Mouse (Mus musculus) hindbrain, embryonic 16.5 days (tissue): ENCODE measurements at regions not wholly inside any gene's neighbourhood (a gene's known extent, or its start where the extent isn't known, plus 50 kb on each side); places are given as distances from the start of the nearest gene placed in this dataset.

Experiments used
- ATAC-seq: fragments of 200-750 bp; cut with Nextera tagmentation; 2 replicates; pipeline ENCODE4 v1.8.0; 2017; ENCODE audit warnings: moderate TSS enrichment, moderate library complexity
- H3K27ac ChIP-seq: fragments of 300-500 bp; sonication (generic); 2 replicates; pipeline ENCODE4 v1.5.1; 2014; ENCODE audit warnings: low read depth, mild to moderate bottlenecking, control low read depth, low read length, moderate library complexity
- H3K27me3 ChIP-seq: fragments of 300-500 bp; sonication (generic); replicated peaks from 2 replicates; pipeline ENCODE4 v1.6.1; 2014; ENCODE audit warnings: low read length; ENCODE audit not compliant: control insufficient read depth, insufficient read depth
- H3K36me3 ChIP-seq: fragments of 300-500 bp; sonication (generic); 2 replicates; pipeline ENCODE4 v1.6.1; 2014; ENCODE audit warnings: mild to moderate bottlenecking, low read length, moderate library complexity, mixed read lengths; ENCODE audit not compliant: control insufficient read depth, insufficient read depth
- H3K4me1 ChIP-seq: fragments of 300-500 bp; sonication (generic); 2 replicates; pipeline ENCODE4 v1.6.1; 2014; ENCODE audit warnings: low read depth, low read length; ENCODE audit not compliant: control insufficient read depth, insufficient read depth
- H3K4me2 ChIP-seq: fragments of 300-500 bp; sonication (generic); 2 replicates; pipeline ENCODE4 v1.6.1; 2014; ENCODE audit warnings: mild to moderate bottlenecking, low read length, control low read depth, moderate library complexity
- H3K4me3 ChIP-seq: fragments of 300-500 bp; sonication (generic); 2 replicates; pipeline ENCODE4 v1.5.1; 2014; ENCODE audit warnings: mild to moderate bottlenecking, low read length, control low read depth, moderate library complexity
- H3K9ac ChIP-seq: fragments of 300-500 bp; sonication (generic); 2 replicates; pipeline ENCODE4 v1.6.1; 2014; ENCODE audit warnings: low read depth, mild to moderate bottlenecking, control low read depth, low read length, moderate library complexity
- H3K9me3 ChIP-seq: fragments of 300-500 bp; sonication (generic); 2 replicates; pipeline ENCODE4 v1.6.1; 2014; ENCODE audit warnings: mild to moderate bottlenecking, low read length, moderate library complexity; ENCODE audit not compliant: control insufficient read depth
- WGBS: fragments of 180-500 bp; shearing (Covaris S2); extraction: QIAGEN DNeasy Blood & Tissue Kit; methylation state at CpG from one replicate; pipeline ENCODE4 v1.1.7; 2014; 5-methylcytosine and 5-hydroxymethylcytosine counted together

- Histone ChIP-seq H3K36me3 (no peaks in the 10 kb centered on the region), H3K9me3 (no peaks in the 10 kb centered on the region), H3K9ac (no peak overlapping the region), H3K4me2 (no peak overlapping the region), H3K27ac (no peak overlapping the region), H3K27me3 (peaks cover 6% of the 10 kb centered on the region), H3K4me1 (no peaks in the 10 kb centered on the region), H3K4me3 (no peak overlapping the region)
- WGBS, result 82% methylated on average over 1 of the region's 1 CpGs
- ATAC-seq, result no peak
Observed at GRCm38 (mm10) chr8:12205909-12206308, 72.7 kb upstream of the A230072I06Rik start.

GRCm38 (mm10) chr8:12207412-12207811, 71.2 kb upstream of the A230072I06Rik start:
- Histone ChIP-seq H3K27ac (no peak overlapping the region), H3K9ac (no peak overlapping the region), H3K9me3 (no peaks in the 10 kb centered on the region), H3K4me2 (no peak overlapping the region), H3K4me3 (no peak overlapping the region), H3K4me1 (no peaks in the 10 kb centered on the region), H3K36me3 (no peaks in the 10 kb centered on the region), H3K27me3 (peaks cover 6% of the 10 kb centered on the region)
- 82% methylated on average over 3 of the region's 3 CpGs for WGBS
- peak; percentile 40; the same call in 1 of the 2 replicates for ATAC-seq

DNA sequence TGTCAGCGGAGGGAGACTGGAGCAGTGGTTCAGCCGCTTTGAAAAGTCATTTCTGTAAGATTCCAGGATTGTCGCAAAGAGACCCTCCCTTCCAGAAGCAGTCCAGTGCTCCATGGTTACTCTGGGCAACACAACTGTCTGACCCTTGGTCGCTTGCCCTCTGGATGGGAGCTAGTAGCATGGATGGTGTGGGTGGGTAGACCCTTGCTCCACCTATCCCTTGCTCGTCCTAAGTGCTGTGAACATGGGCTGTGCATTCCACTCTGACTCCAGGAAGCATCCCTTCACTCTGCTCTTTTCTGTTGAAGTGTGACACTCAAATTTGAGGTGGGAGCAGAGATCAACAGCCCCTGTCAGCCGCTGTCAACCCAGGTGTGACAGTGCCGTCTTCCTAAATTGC, 64.8 kb upstream of the A230072I06Rik start:
- 66% methylated on average over 7 of the region's 7 CpGs for WGBS
- H3K4me2 ChIP-seq, result peak overlapping the region; percentile 1; the same call in 1 of the 2 replicates
- H3K27me3 ChIP-seq, result peaks cover 5% of the 10 kb centered on the region; the same call in 1 of the 2 replicates
- no peaks in the 10 kb centered on the region for H3K9me3 ChIP-seq
- H3K4me3 ChIP-seq, result no peak overlapping the region
- no peak overlapping the region for H3K9ac ChIP-seq
- no peak for ATAC-seq
- no peak overlapping the region for H3K27ac ChIP-seq
- H3K36me3 ChIP-seq, result no peaks in the 10 kb centered on the region
- H3K4me1 ChIP-seq, result peaks cover 6% of the 10 kb centered on the region; the same call in 1 of the 2 replicates

GRCm38 (mm10) chr8:12214205-12215019, 64.2 kb upstream of the A230072I06Rik start:
- Histone ChIP-seq H3K9ac (no peak overlapping the region), H3K9me3 (no peaks in the 10 kb centered on the region), H3K36me3 (no peaks in the 10 kb centered on the region), H3K27ac (no peak overlapping the region), H3K4me1 (peaks cover 6% of the 10 kb centered on the region; the same call in 1 of the 2 replicates), H3K4me2 (peak overlapping the region; percentile 24), H3K27me3 (peaks cover 5% of the 10 kb centered on the region; the same call in 1 of the 2 replicates), H3K4me3 (no peak overlapping the region)
- WGBS, result 24% methylated on average over 24 of the region's 24 CpGs
- ATAC-seq, result peak; percentile 65

DNA sequence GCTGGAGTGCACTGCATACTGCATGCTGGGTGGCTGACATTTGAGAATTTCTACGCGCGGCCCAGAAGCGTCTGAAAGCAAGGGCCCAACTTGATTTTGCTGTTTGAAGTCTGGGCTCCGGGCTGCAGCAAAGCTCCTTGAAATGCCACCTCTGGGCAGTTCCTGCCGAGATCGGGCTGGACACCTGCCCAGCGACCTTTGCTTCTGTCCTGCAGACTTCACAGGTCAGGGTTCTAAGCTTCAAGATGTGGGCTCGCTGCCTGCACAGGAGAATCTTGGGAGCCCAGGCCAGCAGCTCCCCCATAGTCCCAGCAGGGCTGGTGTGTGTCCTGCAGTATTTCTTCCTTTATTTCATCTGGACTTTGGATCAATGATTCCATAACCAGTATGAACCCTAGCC, 57.1 kb upstream of the A230072I06Rik start:
- no peak overlapping the region for H3K4me2 ChIP-seq
- peaks cover 2% of the 10 kb centered on the region; the same call in 1 of the 2 replicates for H3K4me1 ChIP-seq
- H3K9me3 ChIP-seq, result no peaks in the 10 kb centered on the region
- no peaks in the 10 kb centered on the region for H3K27me3 ChIP-seq
- no peak overlapping the region for H3K27ac ChIP-seq
- no peak overlapping the region for H3K4me3 ChIP-seq
- ATAC-seq, result no peak
- no peaks in the 10 kb centered on the region for H3K36me3 ChIP-seq
- no peak overlapping the region for H3K9ac ChIP-seq
- WGBS, result 73% methylated on average over 9 of the region's 9 CpGs

- WGBS, result 95% methylated on average over 1 of the region's 1 CpGs
- no peaks in the 10 kb centered on the region for H3K9me3 ChIP-seq
- no peak overlapping the region for H3K9ac ChIP-seq
- ATAC-seq, result no peak
- H3K27ac ChIP-seq, result no peak overlapping the region
- no peak overlapping the region for H3K4me2 ChIP-seq
- no peak overlapping the region for H3K4me3 ChIP-seq
- H3K4me1 ChIP-seq, result peaks cover 2% of the 10 kb centered on the region; the same call in 1 of the 2 replicates
- H3K27me3 ChIP-seq, result no peaks in the 10 kb centered on the region
- H3K36me3 ChIP-seq, result no peaks in the 10 kb centered on the region
Observed at GRCm38 (mm10) chr8:12223376-12223775, 55.2 kb upstream of the A230072I06Rik start.
